Mouse (Mus musculus) midbrain, embryonic 12.5 days (tissue): ENCODE data around the gene Gm9507. TPM values are rescaled to one million over a fixed set of nuclear protein-coding genes. Genes with fewer than 3 reads are reported as not detected.
"Not testable (repeated sequence)": the region's sequence is repeated elsewhere in the genome, so short reads cannot be mapped to it uniquely, and the experiment has no call there.

Experiments
- ATAC-seq: fragments of 200-750 bp; cut with Nextera tagmentation; 2 replicates; pipeline ENCODE4 v1.8.0; 2017; ENCODE audit warnings: low read depth, moderate TSS enrichment, moderate library complexity; ENCODE audit not compliant: low FRiP score
- H3K27ac ChIP-seq: fragments of 300-500 bp; sonication (generic); replicated peaks from 2 replicates; pipeline ENCODE4 v1.5.1; 2016; ENCODE audit warnings: mild to moderate bottlenecking
- H3K27me3 ChIP-seq: fragments of 300-500 bp; sonication (generic); 2 replicates; pipeline ENCODE4 v1.6.1; 2016; ENCODE audit warnings: mild to moderate bottlenecking
- H3K36me3 ChIP-seq: fragments of 300-500 bp; sonication (generic); 2 replicates; pipeline ENCODE4 v1.6.1; 2016
- H3K4me1 ChIP-seq: fragments of 300-500 bp; sonication (generic); 2 replicates; pipeline ENCODE4 v1.6.1; 2016
- H3K4me2 ChIP-seq: fragments of 300-500 bp; sonication (generic); replicated peaks from 2 replicates; pipeline ENCODE4 v1.6.1; 2016; ENCODE audit warnings: mild to moderate bottlenecking, moderate library complexity
- H3K4me3 ChIP-seq: fragments of 300-500 bp; sonication (generic); 2 replicates; pipeline ENCODE4 v1.5.1; 2016; ENCODE audit warnings: mild to moderate bottlenecking
- H3K9ac ChIP-seq: fragments of 300-500 bp; sonication (generic); replicated peaks from 2 replicates; pipeline ENCODE4 v1.6.1; 2016; ENCODE audit warnings: mild to moderate bottlenecking, moderate library complexity
- H3K9me3 ChIP-seq: fragments of 300-500 bp; sonication (generic); 2 replicates; pipeline ENCODE4 v1.6.1; 2016; ENCODE audit warnings: mild to moderate bottlenecking
- WGBS: fragments of 180-500 bp; shearing (Covaris S2); methylation state at CpG from one replicate; pipeline ENCODE4 v1.1.7; 2016; 5-methylcytosine and 5-hydroxymethylcytosine counted together
- polyA plus RNA-seq: library from polyadenylated mRNA; unstranded; fragments of >200 nt; fragmentation: Nextera tagmentation; extraction: Ambion mirVana; gene quantifications from 2 replicates; pipeline ENCODE4 v1.2.1, GENCODE M21; 2016

The Gm9507 gene
- polyA plus RNA-seq, 1 experiment from 2014 or later: not detected

DNA sequence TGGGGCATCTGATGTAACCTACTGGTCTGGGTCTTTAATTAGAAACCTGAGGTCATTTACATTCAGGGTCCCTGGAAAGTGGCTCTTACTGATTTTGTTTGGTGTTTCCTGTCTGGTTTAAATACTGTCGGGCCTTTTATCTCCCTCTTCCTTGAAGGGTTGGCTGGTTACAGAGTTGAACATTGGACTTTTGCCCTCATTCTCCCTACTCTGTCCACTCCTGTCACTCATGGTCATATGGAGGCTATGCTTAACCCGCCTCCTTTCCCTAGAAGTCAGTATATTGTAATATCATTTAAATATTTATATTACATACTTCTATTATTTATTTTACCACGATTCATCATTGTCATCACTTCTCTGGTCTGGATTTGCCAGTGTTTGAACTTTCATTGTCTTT is 7.5 kb downstream of the Gm9507 start:
- H3K36me3 ChIP-seq: no peaks in the 10 kb centered on the region
- no peak overlapping the region for H3K27ac ChIP-seq
- no peaks in the 10 kb centered on the region for H3K9me3 ChIP-seq
- H3K4me1 ChIP-seq: no peaks in the 10 kb centered on the region
- H3K4me3 ChIP-seq: no peak overlapping the region
- H3K27me3 ChIP-seq: no peaks in the 10 kb centered on the region
- no peak overlapping the region for H3K9ac ChIP-seq
- 86% methylated on average over 3 of the region's 3 CpGs for WGBS
- no peak for ATAC-seq
- H3K4me2 ChIP-seq: no peak overlapping the region

DNA sequence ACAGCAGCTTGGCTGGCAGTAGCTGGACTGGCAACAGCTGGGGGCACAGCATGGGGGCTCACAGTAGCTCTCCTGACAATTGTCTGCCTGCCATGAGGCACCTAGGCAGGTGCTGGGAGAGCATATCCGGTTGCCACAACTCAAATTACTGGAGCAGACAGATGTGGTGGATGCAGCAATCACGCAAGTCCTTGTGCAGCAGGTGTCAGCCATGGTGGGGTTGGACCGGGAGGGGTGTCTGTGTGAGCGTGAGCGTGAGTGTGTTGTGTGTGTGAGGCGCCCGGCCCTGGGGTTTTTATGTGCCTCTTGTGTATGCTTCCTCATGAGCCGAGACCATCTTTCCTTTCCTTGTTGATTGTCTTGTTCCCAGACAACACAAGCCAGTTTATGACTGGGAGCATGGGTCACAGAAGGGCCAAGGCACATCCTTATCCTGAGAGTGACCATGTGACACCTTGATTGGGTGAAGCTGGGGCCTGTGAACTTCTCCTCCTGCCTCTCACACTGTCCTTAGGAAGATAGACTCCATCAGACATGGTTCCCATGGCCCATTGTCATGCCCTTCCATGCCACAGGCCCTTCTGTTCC is 12.6 kb downstream of the Gm9507 start, which contains the start of gene Gm19668:
Gene Gm19668 (minus strand): TSS at position 213 of the 588 bp plus-strand sequence.
- Histone ChIP-seq H3K9me3 (no peaks in the 10 kb centered on the region), H3K4me3 (no peak within 1 kb of the TSS), H3K9ac (no peak within 1 kb of the TSS; the same call in 1 of the 2 replicates), H3K4me1 (peaks cover 11% of the 10 kb centered on the region; the same call in 1 of the 2 replicates), H3K27me3 (no peaks in the 10 kb centered on the region), H3K27ac (peak within 1 kb of the TSS; percentile 52), H3K36me3 (no peaks in the 10 kb centered on the region), H3K4me2 (no peak within 1 kb of the TSS)
- peak; percentile 23; the same call in 1 of the 2 replicates for ATAC-seq
- WGBS: 68% methylated on average over 8 of the region's 8 CpGs

DNA sequence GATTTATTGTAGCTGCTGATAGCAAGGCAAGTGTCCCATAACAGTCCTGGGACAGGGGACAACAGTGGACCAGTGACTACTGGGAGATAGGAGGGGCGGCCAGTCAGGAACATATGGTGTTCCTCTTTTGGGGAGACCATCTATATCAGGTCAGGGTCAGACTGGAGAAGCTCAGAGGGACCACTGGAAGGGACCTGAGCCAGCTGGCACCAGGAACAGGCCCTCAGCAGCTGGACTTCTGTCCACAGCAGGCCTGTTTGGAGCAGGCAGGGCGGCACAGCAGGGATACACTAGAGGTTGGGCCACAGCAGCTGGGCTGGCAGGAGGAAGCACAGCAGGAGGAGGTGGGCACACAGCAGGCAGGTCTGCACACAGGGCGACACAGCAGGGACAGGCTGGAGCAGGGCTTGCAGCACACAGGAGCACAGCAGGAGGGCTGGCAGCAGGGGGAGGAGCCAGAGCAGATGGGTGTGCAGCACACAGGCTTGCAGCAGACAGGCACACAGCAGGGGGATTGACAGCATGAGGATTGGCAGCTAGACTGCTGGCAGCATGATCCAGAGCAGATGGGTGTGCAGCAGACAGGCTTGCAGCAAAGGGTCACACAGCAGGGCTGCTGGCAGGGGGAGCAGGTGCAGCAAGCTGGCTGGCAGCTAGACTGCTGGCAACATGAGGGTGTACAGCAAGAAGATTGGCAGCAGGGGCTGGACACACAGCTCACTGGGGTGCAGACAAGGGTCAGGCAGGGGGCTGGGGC is 13.3 kb downstream of the Gm9507 start:
- not testable (repeated sequence) for H3K9ac ChIP-seq, H3K4me3 ChIP-seq, H3K36me3 ChIP-seq, H3K4me2 ChIP-seq, H3K27me3 ChIP-seq, ATAC-seq, H3K9me3 ChIP-seq
- Histone ChIP-seq H3K4me1 (peaks cover 11% of the 10 kb centered on the region; the same call in 1 of the 2 replicates), H3K27ac (peak overlapping the region; percentile 52)
- WGBS: 28% methylated on average over 3 of the region's 3 CpGs

DNA sequence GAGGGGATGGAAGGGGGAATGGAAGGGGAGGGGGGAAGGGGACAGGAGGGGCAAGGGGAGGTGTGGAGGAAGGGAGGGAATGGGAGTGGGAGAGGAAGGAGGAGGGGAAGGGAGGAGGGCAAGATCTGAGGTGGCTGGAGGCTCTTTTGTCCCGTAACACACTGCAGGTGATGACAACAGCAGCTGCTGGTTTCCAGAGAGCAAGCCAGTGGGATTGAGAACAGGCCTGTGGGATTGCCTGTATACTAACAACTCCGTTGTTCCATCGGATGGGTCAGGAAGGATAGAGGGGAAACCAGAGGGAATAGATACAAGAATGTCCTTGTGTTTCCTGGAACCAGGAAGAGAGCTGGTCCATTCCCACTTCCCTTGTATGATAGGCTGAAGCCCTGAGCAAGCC is 14.0 kb downstream of the Gm9507 start:
- no peak for ATAC-seq
- no peaks in the 10 kb centered on the region for H3K27me3 ChIP-seq
- no peak overlapping the region for H3K4me3 ChIP-seq
- H3K4me2 ChIP-seq: no peak overlapping the region
- no peak overlapping the region; the same call in 1 of the 2 replicates for H3K9ac ChIP-seq
- H3K9me3 ChIP-seq: no peaks in the 10 kb centered on the region
- H3K27ac ChIP-seq: peak overlapping the region; percentile 52
- WGBS: 13% methylated on average over 3 of the region's 3 CpGs
- no peaks in the 10 kb centered on the region for H3K36me3 ChIP-seq
- H3K4me1 ChIP-seq: peaks cover 11% of the 10 kb centered on the region; the same call in 1 of the 2 replicates

DNA sequence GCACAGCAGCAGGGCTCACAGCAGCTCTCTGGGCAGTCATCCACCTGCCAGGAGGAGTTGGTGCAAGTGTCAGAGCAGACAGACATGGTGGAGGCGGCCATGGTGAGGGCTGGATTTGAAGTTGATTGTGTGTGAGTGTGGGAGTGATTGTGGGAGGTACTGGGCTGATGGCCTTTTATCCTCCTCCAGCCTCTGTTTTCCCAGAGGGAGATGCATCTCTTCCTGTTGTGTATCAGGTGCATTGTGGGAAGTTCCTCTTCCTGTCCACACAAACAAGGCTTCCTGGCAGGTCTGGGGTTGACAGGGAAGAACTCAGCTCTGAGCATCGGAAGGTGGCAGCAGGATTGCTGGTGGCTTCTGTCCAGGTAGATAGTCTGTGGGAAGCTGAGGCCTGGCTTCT is 16.7 kb downstream of the Gm9507 start, which contains the start of gene Gm9639:
Gene Gm9639 (minus strand): TSS at position 101 of the 400 bp plus-strand sequence.
- H3K36me3 ChIP-seq: no peaks in the 10 kb centered on the region

DNA sequence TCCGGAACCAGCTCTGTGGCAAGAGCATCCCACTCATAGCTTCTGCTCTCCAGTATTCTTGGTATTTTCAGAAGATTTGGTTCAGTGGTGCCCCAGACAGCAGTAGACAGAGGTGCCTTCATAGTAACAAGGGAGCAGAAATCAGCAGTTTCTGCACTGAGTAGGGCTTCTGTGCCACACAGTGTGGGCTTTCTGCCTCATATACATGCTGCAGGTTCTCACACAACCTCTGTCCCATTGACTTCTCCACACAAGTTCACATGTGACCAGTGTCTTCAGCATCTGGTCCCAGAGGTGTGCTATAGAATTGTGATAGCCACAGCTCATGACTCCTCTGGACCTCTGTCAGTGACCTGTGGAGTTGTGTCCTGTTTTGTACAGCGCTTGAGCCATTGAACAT is 23.0 kb downstream of the Gm9507 start:
- Histone ChIP-seq H3K27ac (no peak overlapping the region), H3K27me3 (no peaks in the 10 kb centered on the region), H3K4me2 (no peak overlapping the region), H3K9me3 (no peaks in the 10 kb centered on the region), H3K9ac (no peak overlapping the region), H3K4me3 (no peak overlapping the region), H3K4me1 (no peaks in the 10 kb centered on the region), H3K36me3 (no peaks in the 10 kb centered on the region)
- 82% methylated on average over 2 of the region's 2 CpGs for WGBS
- ATAC-seq: no peak

More for the DNA sequence above, 16.7 kb downstream of the Gm9507 start, which contains the start of gene Gm9639:
- Histone ChIP-seq H3K9me3 (no peaks in the 10 kb centered on the region), H3K4me2 (no peak within 1 kb of the TSS), H3K9ac (no peak within 1 kb of the TSS), H3K27ac (no peak within 1 kb of the TSS), H3K27me3 (no peaks in the 10 kb centered on the region), H3K4me1 (peaks cover 11% of the 10 kb centered on the region; the same call in 1 of the 2 replicates), H3K4me3 (no peak within 1 kb of the TSS)
- WGBS: 61% methylated on average over 2 of the region's 2 CpGs
- no peak for ATAC-seq

DNA sequence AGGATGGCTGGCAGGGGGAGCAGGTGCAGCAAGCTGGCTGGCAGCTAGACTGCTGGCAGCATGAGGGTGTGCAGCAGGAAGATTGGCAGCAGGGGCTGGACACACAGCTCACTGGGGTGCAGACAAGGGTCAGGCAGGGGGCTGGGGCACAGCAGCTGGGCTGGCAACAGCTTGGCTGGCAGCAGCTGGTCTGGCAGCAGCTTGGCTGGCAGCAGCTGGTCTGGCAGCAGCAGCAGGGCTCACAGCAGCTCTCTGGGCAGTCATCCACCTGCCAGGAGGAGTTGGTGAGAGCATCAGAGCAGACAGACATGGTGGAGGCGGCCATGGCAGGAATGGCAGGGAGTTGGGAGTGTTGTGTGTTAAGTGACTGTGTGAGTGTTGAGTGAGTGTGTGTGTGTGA is 23.8 kb downstream of the Gm9507 start, which contains the start of gene Gm7137:
Gene Gm7137 (minus strand): TSS at position 325 of the 400 bp plus-strand sequence.
- H3K27me3 ChIP-seq, H3K36me3 ChIP-seq, ATAC-seq, H3K4me3 ChIP-seq, H3K4me2 ChIP-seq, H3K9me3 ChIP-seq, H3K4me1 ChIP-seq, H3K9ac ChIP-seq, H3K27ac ChIP-seq: not testable (repeated sequence)
- WGBS: 63% methylated on average over 1 of the region's 1 CpGs

DNA sequence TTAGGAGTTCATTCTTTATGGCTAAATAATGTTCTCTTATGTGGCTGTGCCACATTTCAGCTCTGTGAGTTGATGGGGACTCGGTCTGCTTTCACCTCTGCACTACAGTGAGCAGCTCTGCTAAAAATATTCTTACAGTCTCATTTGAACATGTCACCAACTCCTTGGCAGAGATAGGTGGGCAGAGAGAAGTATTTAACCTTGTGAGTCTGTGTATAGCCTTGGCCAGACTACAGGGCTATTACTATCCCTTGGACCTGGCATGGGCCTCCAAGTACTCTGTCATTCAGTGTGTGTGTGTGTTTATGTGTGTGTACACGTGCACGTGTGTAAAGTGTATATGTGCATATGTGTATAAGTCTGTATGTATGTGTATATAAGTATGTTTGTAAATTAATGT is 28.2 kb downstream of the Gm9507 start:
- not testable (repeated sequence) for H3K36me3 ChIP-seq, H3K27me3 ChIP-seq, H3K4me3 ChIP-seq, H3K27ac ChIP-seq, H3K9ac ChIP-seq, H3K4me1 ChIP-seq, H3K9me3 ChIP-seq, ATAC-seq, H3K4me2 ChIP-seq
- WGBS: 87% methylated on average over 3 of the region's 3 CpGs

DNA sequence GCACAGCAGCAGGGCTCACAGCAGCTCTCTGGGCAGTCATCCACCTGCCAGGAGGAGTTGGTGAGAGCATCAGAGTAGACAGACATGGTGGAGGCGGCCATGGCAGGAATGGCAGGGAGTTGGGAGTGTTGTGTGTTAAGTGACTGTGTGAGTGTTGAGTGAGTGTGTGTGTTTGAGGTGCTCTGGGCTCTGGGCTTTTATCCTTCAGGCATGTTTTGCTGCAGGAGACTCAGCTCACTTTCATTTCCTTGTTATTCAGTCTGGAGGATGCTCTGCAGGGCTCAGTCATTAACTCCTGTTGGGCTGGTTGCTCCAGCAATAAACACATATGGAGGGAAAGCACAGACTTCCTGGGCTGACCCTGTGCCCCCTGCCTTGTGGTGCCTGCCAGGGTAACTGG is 29.2 kb downstream of the Gm9507 start, which contains the start of gene Gm3250:
Gene Gm3250 (minus strand): TSS at position 101 of the 400 bp plus-strand sequence.
- WGBS: 38% methylated on average over 1 of the region's 1 CpGs

DNA sequence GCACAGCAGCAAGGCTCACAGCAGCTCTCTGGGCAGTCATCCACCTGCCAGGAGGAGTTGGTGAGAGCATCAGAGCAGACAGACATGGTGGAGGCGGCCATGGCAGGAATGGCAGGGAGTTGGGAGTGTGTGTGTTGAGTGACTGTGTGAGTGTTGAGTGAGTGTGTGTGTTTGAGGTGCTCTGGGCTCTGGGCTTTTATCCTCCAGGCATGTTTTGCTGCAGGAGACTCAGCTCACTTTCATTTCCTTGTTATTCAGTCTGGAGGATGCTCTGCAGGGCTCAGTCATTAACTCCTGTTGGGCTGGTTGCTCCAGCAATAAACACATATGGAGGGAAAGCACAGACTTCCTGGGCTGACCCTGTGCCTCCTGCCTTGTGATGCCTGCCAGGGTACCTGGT is 34.8 kb downstream of the Gm9507 start, which contains the start of gene Gm7138:
Gene Gm7138 (minus strand): TSS at position 101 of the 400 bp plus-strand sequence.
- not testable (repeated sequence) for H3K4me3 ChIP-seq, H3K27ac ChIP-seq, ATAC-seq, H3K4me1 ChIP-seq, H3K4me2 ChIP-seq, H3K9ac ChIP-seq, H3K36me3 ChIP-seq, H3K9me3 ChIP-seq, H3K27me3 ChIP-seq
- 71% methylated on average over 1 of the region's 1 CpGs for WGBS

More for the DNA sequence above, 29.2 kb downstream of the Gm9507 start, which contains the start of gene Gm3250:
- ATAC-seq, H3K27me3 ChIP-seq, H3K4me3 ChIP-seq, H3K9me3 ChIP-seq, H3K9ac ChIP-seq, H3K4me2 ChIP-seq, H3K27ac ChIP-seq, H3K36me3 ChIP-seq, H3K4me1 ChIP-seq: not testable (repeated sequence)

DNA sequence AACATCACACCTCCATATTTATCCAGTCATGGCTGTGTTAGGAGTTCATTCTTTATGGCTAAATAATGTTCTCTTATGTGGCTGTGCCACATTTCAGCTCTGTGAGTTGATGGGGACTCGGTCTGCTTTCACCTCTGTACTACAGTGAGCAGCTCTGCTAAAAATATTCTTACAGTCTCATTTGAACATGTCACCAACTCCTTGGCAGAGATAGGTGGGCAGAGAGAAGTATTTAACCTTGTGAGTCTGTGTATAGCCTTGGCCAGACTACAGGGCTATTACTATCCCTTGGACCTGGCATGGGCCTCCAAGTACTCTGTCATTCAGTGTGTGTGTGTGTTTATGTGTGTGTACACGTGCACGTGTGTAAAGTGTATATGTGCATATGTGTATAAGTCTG is 39.5 kb downstream of the Gm9507 start:
- H3K4me1 ChIP-seq, H3K36me3 ChIP-seq, H3K4me2 ChIP-seq, H3K9ac ChIP-seq, H3K4me3 ChIP-seq, ATAC-seq, H3K9me3 ChIP-seq, H3K27ac ChIP-seq, H3K27me3 ChIP-seq: not testable (repeated sequence)
- WGBS: 86% methylated on average over 2 of the region's 3 CpGs

DNA sequence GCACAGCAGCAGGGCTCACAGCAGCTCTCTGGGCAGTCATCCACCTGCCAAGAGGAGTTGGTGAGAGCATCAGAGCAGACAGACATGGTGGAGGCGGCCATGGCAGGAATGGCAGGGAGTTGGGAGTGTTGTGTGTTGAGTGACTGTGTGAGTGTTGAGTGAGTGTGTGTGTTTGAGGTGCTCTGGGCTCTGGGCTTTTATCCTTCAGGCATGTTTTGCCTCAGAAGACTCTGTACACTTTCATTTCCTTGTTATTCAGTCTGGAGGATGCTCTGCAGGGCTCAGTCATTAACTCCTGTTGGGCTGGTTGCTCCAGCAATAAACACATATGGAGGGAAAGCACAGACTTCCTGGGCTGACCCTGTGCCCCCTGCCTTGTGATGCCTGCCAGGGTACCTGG is 40.4 kb downstream of the Gm9507 start, which contains the start of gene Gm3238:
Gene Gm3238 (minus strand): TSS at position 101 of the 400 bp plus-strand sequence.
- H3K27me3 ChIP-seq, H3K27ac ChIP-seq, H3K4me2 ChIP-seq, ATAC-seq, H3K4me3 ChIP-seq, H3K9me3 ChIP-seq, H3K9ac ChIP-seq, H3K36me3 ChIP-seq, H3K4me1 ChIP-seq: not testable (repeated sequence)
- 100% methylated on average over 1 of the region's 1 CpGs for WGBS
